Mouse (Mus musculus): ENCODE results near the gene Ovol3.

The Ovol3 gene

DNA sequence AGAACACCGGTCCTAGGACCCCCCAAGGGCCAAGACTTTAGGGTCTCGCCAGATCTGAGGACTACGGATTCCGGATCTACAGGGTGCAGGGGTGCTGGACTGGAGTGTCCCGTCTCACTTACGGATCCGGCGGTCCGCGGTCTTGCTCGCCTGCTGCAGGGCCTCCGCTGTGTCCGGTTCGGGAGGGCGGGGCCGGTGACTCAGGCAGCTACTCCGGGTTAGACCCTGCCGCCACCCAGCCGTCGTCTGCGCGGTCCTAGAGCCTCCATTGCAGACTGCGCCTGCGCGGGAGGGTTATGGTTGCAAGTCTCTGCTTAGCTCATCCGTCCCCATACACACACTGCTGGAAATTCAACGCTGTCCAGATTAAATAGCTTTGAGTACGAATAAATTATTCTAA, 40.6 kb downstream of the Ovol3 start:
- in situ Hi-C loops (cut with MboI, MseI): no loop called here

DNA sequence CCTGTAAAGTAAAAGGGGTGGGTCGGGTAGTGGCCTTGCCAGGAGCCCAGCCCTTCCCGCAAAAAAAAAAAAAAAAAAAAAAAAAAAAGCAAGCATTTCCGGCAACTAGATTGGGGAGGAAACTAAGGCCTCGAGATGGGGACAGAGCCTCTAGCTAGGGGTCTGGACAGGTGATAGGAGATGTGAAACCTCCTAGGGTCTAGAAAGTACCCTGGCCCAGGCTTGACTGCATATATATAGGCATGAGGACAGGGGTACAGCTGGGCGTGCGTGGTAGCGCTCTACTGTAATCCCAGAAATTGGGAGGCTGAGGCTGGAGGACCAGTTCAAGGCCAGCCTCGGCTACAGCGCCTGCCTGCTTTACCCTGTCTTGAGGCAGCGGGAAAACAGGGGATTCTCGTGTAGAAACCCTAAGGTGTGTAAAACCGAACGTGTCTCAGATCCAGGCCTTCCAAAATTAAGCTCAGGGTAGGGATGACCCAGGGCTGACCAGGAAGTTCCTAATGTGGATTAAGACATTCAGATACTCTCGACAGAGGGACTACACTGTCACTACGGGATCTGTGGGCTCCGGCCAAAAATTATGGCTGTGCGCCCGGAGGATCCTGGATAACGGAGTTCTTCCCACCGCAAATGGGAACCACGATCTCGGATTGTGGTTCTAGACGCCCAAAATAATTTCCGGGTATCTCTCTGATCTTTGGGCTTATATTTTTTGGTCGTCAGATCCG, 41.3 kb downstream of the Ovol3 start:
- in situ Hi-C loops (cut with MboI, MseI): no loop called here

DNA sequence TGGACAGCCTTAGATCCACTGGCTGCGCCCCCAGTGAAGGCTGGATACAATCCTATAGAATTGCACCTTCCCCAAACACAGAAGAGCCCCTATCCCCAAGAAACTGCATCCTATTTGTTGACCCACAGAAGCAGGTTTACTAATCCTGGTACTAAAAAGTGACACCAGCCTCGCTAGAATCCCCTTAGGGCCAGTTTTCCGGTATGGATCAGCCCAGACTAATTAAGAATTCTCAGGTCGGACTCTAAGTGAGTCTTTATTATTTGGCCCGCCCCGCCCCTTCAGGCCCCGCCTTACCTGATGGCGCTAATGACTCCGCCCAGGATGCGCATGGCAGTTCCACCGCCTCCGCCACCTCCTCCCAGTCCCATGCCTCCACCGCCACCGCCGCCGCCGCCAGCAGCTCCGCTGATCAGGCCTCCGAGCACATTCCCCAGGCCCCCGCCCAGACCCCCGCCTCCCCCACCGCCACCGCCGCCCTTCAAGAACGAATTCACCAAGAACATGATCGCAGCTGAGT, 41.9 kb downstream of the Ovol3 start:
- in situ Hi-C loops (cut with MboI, MseI): no loop called here

DNA sequence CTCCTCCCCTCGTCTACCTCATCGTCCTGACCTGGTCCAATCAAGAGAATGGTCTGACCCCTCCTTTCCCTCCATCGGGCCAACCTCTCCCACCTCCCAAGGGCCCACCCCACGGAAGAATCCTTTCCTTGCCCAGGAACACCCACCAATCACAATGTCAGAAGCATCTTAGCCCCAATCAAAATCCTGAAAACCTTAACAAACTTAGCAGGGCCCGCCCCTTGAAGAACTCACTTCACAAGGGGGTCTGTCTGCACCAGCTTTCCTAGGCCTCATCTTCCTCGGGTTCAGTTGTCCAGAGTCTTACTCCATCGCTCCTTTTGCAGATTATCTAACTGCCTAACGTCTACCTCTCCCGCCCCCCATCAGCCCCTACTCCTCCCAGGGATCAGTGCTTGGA, 42.5 kb downstream of the Ovol3 start:
- in situ Hi-C loops (cut with MboI, MseI): no loop called here

DNA sequence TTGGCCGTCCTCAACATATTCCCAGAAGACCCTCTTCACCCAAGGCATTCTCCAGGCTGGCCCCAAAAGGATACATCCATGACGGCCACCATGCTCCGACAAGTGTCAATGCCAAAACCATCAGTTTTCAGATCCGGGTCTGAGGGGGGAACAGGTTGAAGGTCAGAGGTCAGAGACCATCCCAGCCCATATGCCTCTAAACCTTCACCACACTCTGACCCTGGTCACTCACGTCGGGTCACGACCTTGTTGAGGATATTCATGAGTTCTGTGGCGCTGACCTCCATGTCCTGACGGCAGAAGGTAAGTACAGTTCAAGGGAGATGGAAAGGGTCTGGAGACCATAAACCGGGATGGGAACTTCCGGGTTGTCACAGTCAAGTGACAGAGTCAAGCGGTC, 43.4 kb downstream of the Ovol3 start:
- in situ Hi-C loops (cut with MboI, MseI): no loop called here

DNA sequence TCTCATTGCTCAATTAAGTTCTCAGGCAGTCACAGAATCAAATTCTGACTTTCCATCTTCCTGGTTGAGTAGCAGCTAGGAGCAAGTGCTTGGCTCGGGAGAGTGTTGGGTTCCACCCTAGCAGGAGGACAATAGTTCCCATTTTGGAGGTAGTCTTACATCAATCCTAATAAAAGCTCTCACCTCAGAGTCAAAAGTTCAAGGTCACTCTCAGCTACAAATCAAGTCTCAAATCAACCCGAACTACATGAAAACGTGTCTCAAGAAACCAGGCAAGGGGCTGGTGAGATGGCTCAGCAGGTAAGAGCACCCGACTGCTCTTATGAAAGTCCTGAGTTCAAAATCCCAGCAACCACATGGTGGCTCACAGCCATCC, 46.4 kb downstream of the Ovol3 start:
- in situ Hi-C loops (cut with MboI, MseI): no loop called here

DNA sequence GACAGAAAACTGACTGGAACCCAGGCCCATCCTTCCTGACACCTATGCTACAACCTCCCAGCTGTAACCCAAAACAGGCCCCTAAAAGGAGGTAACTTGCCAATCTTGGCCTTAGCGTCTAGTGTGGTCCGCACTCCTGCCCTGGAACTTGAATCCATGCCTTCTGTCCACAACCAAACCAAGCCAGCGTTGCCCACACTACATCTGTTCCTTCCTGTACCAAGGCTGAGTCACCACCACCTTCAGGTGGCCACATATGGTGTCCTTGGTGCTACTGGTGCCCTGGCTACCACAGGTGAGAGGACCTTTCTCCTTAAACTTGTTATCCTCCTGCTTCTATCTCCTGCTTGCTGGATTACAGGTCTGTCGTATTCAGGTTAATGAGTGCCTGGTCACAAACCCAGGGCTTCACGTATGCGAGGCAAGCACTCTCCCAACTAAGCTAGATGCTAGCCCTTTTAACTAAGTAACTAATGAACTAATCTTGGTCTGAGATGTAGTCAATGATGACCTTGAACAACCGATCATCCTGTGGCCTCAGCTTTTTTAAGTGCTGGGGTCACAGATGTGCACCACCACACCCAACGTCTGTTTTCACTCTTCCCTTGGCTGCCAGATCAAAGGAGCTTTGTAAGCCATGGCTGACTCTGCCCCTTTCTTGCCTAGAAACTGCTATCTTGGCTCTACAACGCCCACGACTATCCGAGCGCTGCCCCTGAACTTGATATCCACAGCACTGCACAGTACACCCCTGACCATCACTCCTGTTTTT, 47.0 kb downstream of the Ovol3 start:
- in situ Hi-C loops (cut with MboI, MseI): no loop called here

DNA sequence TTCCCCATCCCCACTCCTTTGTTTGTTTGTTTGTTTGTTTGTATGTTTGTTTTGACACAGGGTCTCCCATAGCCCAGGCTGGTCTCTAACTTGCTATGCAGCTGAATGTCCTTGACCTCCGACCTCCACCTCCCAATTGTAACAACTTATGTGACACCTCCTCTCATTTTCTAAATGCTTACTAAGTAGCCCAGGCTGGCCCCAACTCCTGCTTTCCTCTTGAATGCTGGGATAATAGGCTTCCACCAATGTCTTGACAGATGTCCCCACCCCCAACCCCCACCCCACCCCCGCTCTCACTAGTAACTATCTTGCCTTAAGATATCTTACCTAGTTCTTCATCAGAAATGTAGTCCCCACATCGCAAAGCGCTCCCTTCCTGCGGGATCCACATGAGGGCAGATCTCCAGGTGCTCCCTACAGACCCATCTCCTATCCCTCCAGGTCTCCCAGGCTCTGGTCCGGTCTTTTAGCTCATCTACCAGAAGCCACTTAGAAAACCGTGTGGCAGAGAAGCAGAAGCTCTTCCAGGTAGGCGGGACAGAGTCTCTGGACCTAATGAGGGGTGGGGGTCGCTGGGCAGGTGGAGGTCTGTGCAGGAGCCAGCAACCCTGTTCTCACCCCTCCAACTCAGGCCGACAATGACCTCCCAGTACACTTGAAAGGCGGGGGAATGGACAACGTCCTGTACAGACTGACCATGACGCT, 50.7 kb downstream of the Ovol3 start:
- in situ Hi-C loops (cut with MboI, MseI): no loop called here

DNA sequence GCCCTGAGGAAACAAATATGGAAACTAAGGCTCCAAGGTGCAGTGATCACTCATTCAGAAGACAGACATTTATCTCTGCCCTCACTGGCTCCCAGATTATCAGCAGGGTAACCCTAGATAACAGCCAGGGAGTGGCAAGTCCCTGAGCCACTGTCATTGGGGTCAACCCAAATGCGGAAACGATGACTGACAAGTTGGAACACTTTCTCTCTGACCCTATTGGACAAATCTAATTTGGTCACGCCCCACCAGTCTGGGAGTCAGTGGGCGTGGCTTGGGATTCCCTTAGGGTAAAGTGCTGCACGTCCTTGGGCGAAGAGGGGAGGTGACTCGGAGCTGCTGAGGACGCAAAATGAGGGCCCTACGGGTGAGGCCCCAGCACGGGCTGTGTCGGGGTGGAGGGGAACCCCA, 51.6 kb downstream of the Ovol3 start, which contains the start of gene Cox7a1:
Gene Cox7a1, plus strand, starts transcription at position 266 of the 411 bp plus-strand sequence.
- in situ Hi-C loops (cut with MboI, MseI): no loop called here
